Mouse (Mus musculus) embryonic fibroblast, embryonic 13.5 days (primary cell): ENCODE results near the gene Nup98. TPM values are rescaled to one million over a fixed set of nuclear protein-coding genes. Genes with fewer than 3 reads are reported as not detected.

Experiments used
- H3K27ac ChIP-seq: 2 replicates; pipeline ENCODE4 v1.5.1; 2012; ENCODE audit warnings: low read length, control low read depth, inconsistent platforms; ENCODE audit not compliant: insufficient read depth
- H3K4me1 ChIP-seq: 2 replicates; pipeline ENCODE4 v1.6.1; 2011; ENCODE audit warnings: low read length; ENCODE audit not compliant: control insufficient read depth, insufficient read depth
- H3K4me3 ChIP-seq: 2 replicates; pipeline ENCODE4 v1.5.1; 2011; ENCODE audit warnings: mild to moderate bottlenecking, control low read depth, low read length; ENCODE audit not compliant: insufficient read depth
- CTCF ChIP-seq: IDR thresholded peaks from 2 replicates; pipeline ENCODE4 v1.5.1; 2011; ENCODE audit warnings: mild to moderate bottlenecking, control low read depth, low read length, moderate library complexity, borderline replicate concordance; ENCODE audit not compliant: insufficient read depth
- POLR2A ChIP-seq: IDR thresholded peaks from 2 replicates; pipeline ENCODE4 v1.6.1; 2011; ENCODE audit warnings: low read depth, mild to moderate bottlenecking, control low read depth, low read length, moderate library complexity
- polyA plus RNA-seq: library from polyadenylated mRNA; stranded (reverse); fragments of >200 nt; gene quantifications from 2 replicates; pipeline ENCODE4 v1.2.4, GENCODE M21; 2011; ENCODE audit warnings: low read depth; ENCODE audit not compliant: missing spikeins, insufficient read length

The Nup98 gene
- polyA plus RNA-seq, 1 experiment, result 79.6 TPM

GRCm38 (mm10) chr7:102208806-102209363 is 1.1 kb downstream of the Nup98 start:
- Histone ChIP-seq H3K4me3 (peak overlapping the region; percentile 99), H3K27ac (peak overlapping the region; percentile 79; the same call in 1 of the 2 replicates), H3K4me1 (no peaks in the 10 kb centered on the region; the same call in none of the 2 replicates)
- TF ChIP-seq POLR2A, result no peak
- TF ChIP-seq CTCF, result no peak

- no peak for TF ChIP-seq POLR2A
- TF ChIP-seq CTCF, result no peak
- no peak overlapping the region for H3K27ac ChIP-seq
- H3K4me1 ChIP-seq, result no peaks in the 10 kb centered on the region; the same call in none of the 2 replicates
- H3K4me3 ChIP-seq, result no peak overlapping the region
Observed at GRCm38 (mm10) chr7:102205646-102206045, 4.3 kb downstream of the Nup98 start.

GRCm38 (mm10) chr7:102204296-102204857 is 5.6 kb downstream of the Nup98 start:
- Histone ChIP-seq H3K4me1 (no peaks in the 10 kb centered on the region; the same call in none of the 2 replicates), H3K27ac (no peak overlapping the region), H3K4me3 (no peak overlapping the region)
- TF ChIP-seq POLR2A, result no peak

GRCm38 (mm10) chr7:102200996-102201785 is 8.8 kb downstream of the Nup98 start:
- no peak for TF ChIP-seq POLR2A
- no peak for TF ChIP-seq CTCF
- Histone ChIP-seq H3K4me3 (no peak overlapping the region), H3K4me1 (no peaks in the 10 kb centered on the region; the same call in 1 of the 2 replicates), H3K27ac (no peak overlapping the region)

- Histone ChIP-seq H3K4me3 (no peak overlapping the region), H3K4me1 (no peaks in the 10 kb centered on the region; the same call in 1 of the 2 replicates), H3K27ac (no peak overlapping the region)
- TF ChIP-seq POLR2A, result no peak
- no peak for TF ChIP-seq CTCF
Observed at GRCm38 (mm10) chr7:102200576-102200975, 9.4 kb downstream of the Nup98 start.

- no peak overlapping the region for H3K4me3 ChIP-seq
- TF ChIP-seq CTCF (no peak), POLR2A (no peak)
- no peaks in the 10 kb centered on the region for H3K4me1 ChIP-seq
- no peak overlapping the region for H3K27ac ChIP-seq
Observed at GRCm38 (mm10) chr7:102192356-102192755, 17.6 kb downstream of the Nup98 start.

GRCm38 (mm10) chr7:102183849-102184248 is 26.1 kb downstream of the Nup98 start:
- Histone ChIP-seq H3K4me1 (no peaks in the 10 kb centered on the region), H3K27ac (no peak overlapping the region), H3K4me3 (no peak overlapping the region)
- TF ChIP-seq CTCF (no peak), POLR2A (no peak)

GRCm38 (mm10) chr7:102170300-102170699 is 39.7 kb downstream of the Nup98 start:
- Histone ChIP-seq H3K4me1 (no peaks in the 10 kb centered on the region), H3K4me3 (no peak overlapping the region), H3K27ac (no peak overlapping the region)
- TF ChIP-seq POLR2A, result no peak
- no peak for TF ChIP-seq CTCF

GRCm38 (mm10) chr7:102153691-102154090 is 56.3 kb downstream of the Nup98 start:
- H3K27ac ChIP-seq, result no peak overlapping the region
- no peak overlapping the region for H3K4me3 ChIP-seq
- H3K4me1 ChIP-seq, result no peaks in the 10 kb centered on the region
- TF ChIP-seq POLR2A, result no peak
- no peak for TF ChIP-seq CTCF

- no peaks in the 10 kb centered on the region for H3K4me1 ChIP-seq
- H3K4me3 ChIP-seq, result no peak overlapping the region
- H3K27ac ChIP-seq, result no peak overlapping the region
- TF ChIP-seq CTCF (no peak), POLR2A (no peak)
Observed at GRCm38 (mm10) chr7:102137898-102138297, 72.1 kb downstream of the Nup98 start.
